Mouse (Mus musculus) retina, adult 2 months (tissue): Measurements from ENCODE around the gene Rarb.

Experiments used
- DNase-seq: peaks from one replicate; pipeline ENCODE4 v3.0.0-alpha.2; 2012; ENCODE audit warnings: low read depth, low spot score

The Rarb gene

GRCm38 (mm10) chr14:16735331-16736012, 83.5 kb downstream of the Rarb start:
- no peak for DNase-seq

GRCm38 (mm10) chr14:16733595-16734298, 85.2 kb downstream of the Rarb start:
- no peak for DNase-seq

- no peak for DNase-seq
Measured at GRCm38 (mm10) chr14:16732054-16732453, 86.9 kb downstream of the Rarb start.

GRCm38 (mm10) chr14:16728175-16728838, 90.6 kb downstream of the Rarb start:
- no peak for DNase-seq

GRCm38 (mm10) chr14:16723991-16724390, 95.0 kb downstream of the Rarb start:
- DNase-seq, result no peak

GRCm38 (mm10) chr14:16717821-16718220, 101.1 kb downstream of the Rarb start:
- DNase-seq, result no peak

GRCm38 (mm10) chr14:16714344-16714955, 104.5 kb downstream of the Rarb start:
- DNase-seq, result no peak

GRCm38 (mm10) chr14:16713773-16714172, 105.2 kb downstream of the Rarb start:
- no peak for DNase-seq

GRCm38 (mm10) chr14:16699228-16699627, 119.7 kb downstream of the Rarb start:
- no peak for DNase-seq

GRCm38 (mm10) chr14:16695453-16696120, 123.4 kb downstream of the Rarb start:
- no peak for DNase-seq

- DNase-seq, result no peak
Measured at GRCm38 (mm10) chr14:16678335-16678734, 140.6 kb downstream of the Rarb start.

GRCm38 (mm10) chr14:16677081-16677480, 141.9 kb downstream of the Rarb start:
- no peak for DNase-seq

- DNase-seq, result no peak
Measured at GRCm38 (mm10) chr14:16670571-16670970, 148.4 kb downstream of the Rarb start.

- DNase-seq, result no peak
Measured at GRCm38 (mm10) chr14:16639153-16639943, 179.6 kb downstream of the Rarb start.

GRCm38 (mm10) chr14:16613975-16614374, 205.0 kb downstream of the Rarb start:
- DNase-seq, result no peak

- DNase-seq, result no peak
Measured at GRCm38 (mm10) chr14:16605480-16605879, 213.5 kb downstream of the Rarb start.

GRCm38 (mm10) chr14:16604469-16605064, 214.4 kb downstream of the Rarb start:
- no peak for DNase-seq

GRCm38 (mm10) chr14:16603040-16603590, 215.8 kb downstream of the Rarb start:
- no peak for DNase-seq

GRCm38 (mm10) chr14:16599224-16599623, 219.7 kb downstream of the Rarb start:
- DNase-seq, result no peak

GRCm38 (mm10) chr14:16598074-16598501, 220.9 kb downstream of the Rarb start:
- DNase-seq, result no peak
